Mouse (Mus musculus) urinary bladder, postnatal 25 days (tissue): Measurements from ENCODE around the gene Dcst1.

Source experiments
- DNase-seq: peaks from one replicate; pipeline ENCODE4 v3.0.0; 2022; ENCODE audit warnings: low spot score

Gene Dcst1

DNA sequence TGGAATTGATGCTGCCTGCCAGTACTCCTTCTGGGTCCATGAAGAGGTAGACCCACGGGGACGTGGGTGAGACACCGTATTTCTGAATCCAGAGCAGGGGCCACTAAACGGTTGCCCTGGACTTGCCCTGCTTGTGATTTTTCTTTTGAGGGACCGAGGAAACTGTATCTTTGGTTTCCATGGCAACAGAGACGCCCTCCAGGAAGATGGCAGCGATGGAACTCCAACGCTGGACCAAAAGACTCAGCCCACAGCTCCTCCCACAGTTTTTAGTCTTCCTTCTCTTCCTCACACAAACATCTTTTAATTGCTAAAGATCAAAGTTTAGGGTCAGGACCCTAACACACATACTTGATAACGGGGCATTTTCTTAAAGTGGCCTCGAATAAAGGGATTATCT, 33.0 kb downstream of the Dcst1 start:
- no peak for DNase-seq

DNA sequence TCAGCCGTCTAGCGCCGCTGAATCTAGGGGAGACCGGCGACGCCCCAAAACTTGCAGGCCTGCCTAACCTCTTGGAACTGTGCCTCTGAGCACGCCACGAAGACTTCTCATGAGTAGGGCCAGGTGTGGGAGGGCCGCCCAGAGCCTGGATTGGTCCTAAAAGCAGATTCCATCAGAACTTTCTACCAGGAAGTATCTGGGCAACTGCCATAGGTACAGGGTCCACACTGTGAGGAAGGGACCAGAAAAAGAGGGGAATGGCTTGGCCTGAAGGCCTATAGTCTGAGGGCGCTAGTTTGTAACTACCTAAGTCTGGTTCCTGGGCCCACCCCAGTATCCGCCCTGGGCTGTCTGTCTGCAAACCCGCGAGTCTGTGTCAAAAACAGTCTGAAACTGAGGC, 33.5 kb downstream of the Dcst1 start:
- no peak for DNase-seq

DNA sequence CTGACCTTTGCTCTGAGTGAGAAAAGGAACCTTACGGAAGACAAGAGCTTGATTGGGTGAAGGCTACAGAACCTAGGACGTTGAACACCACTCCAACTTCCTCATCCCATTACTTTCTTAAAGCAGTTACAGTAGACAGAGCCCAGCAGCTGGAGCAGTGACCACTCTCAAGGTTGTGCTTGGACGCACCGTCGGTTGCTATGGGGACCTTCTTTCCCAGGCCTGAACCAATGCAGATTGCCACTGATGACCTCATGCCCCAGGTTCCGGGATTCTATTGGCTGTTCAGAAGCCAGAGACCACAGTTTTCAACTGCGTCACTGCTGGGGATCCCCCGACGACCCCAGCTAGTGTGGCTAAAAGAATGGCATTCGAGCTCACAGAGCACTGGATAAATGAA, 34.1 kb downstream of the Dcst1 start:
- DNase-seq, result no peak

DNA sequence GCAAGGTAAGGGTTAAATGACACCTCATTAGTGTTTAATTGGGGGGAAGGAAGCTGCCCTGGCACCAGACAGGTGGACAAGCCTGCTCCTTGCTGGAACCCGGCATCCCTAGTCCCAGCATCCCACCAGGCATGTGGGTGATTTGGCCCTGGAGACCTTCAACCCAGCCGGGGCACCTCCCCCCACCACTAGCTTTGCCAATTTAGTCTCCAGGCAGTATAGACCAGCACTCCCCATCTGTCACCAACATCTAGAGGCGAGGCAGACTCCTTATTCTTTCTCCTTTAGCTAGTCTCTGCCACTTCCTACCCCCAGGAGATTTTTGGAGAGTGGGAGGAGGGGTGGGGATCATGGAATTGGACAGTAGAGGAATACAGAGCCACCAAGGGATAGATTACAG, 34.7 kb downstream of the Dcst1 start:
- no peak for DNase-seq

DNA sequence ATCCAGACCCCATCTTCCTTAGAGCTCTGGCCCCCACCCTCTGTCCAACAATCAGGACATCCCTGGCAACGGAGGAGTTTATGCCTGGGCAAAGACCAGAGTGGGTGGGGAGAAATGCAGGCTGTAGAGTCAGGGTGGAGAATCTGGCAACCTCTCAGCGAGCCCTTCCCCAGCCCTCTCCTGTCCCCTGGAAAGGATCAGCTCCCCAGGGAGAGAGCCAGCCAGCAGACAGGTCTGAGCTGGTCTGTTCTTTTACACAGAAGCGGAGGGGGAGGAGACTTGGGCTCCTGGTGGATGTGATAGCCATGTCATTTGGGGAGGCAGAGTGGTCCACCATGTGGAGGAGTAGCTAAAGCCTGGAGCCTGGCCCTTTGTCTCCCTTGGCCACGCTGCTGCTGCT, 36.4 kb downstream of the Dcst1 start:
- DNase-seq, result no peak

DNA sequence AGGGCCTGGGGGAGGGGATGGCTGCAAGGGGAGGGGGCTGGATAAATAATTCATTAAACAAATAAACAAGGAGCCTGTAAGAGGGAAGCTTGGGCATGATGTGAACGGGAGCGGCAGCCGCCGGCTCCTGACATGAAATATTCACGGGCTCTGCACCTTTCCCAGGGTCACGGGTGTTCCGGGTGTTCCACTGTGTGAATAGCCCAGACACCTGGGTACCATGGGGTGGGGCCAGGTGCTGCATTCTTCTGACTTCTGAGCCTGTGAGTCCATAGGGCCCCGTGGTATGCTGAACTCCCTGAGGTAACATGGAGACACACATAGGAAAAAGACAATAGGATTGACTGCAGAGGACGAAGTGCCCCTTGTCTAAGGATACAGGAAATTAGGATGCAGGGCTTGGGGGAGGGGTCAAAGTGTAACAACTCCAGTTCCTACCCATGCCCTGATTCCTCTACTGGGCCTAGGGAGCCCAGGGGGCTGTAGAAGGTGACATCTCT, 37.6 kb downstream of the Dcst1 start:
- DNase-seq, result no peak

DNA sequence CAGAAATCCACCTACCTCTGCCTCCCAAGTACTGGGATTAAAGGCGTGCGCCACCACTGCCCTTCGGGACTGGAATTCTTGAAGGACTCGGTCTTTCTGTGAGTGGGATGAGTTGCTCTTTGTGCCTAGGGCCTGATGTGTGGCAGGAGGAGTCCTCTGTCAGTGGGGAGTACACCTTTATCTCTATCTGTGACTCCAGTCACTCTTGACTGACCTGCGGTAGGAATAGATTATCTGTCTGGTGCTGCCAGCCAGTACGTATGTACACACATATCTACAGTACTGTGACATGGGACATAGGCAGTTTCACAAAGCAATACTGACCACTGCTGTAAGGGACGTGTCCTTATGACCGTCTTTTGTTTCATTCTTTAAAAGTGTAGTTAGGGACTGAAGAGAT, 39.2 kb downstream of the Dcst1 start:
- DNase-seq, result no peak

DNA sequence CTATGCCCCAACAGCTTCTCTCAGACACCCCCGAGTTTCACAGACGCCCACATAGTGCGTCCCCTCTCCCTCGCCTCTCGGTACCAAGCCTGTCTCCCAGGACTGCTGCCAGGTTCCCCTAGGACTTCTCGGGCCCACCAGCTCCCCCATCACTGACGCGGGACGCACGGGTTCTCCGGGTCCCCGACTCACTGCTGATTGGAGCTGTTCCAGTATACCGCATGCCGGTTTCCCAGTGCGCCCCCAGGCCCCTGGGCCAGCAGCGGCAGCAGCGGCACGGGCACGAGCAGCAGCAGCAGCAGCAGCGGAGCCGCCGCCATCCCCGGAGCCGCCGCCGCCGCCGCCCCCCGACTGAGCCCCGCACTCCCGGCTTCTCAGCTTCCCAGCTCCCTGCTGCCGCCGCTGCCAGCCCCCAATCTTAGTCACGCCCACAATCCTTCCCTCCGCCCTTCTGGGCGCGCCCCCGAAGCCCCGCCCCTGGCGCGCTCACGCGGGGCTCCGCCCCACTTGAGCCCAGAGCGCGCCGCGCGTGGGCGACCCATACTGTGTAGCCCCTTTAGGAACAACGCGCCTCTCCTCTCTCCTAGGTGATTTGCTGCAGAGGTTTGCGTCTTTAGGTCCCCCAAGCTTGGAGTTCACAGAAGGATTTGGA, 42.4 kb downstream of the Dcst1 start, which contains the start of gene Efna3:
TSS of gene Efna3 (minus strand) at position 452 of the 652 bp plus-strand sequence.
- DNase-seq, result peak; percentile 66

DNA sequence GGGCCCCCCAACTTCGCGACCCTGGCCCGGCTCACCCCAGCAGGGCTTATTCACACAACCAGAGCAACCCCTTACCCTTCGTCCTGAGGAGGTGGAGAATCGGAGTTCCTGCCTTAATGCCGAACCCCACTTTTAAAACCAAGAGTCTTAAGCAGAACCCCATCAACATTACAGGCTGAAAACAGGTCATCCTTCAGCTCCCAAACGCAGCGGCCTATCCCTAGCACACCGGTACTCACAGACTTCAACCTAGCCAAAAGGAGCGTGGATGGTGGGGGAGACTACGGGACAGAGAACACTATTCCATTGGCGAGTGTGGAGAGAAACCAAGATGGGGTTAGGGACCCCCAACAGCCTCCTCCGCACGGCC, 42.9 kb downstream of the Dcst1 start:
- DNase-seq, result no peak

DNA sequence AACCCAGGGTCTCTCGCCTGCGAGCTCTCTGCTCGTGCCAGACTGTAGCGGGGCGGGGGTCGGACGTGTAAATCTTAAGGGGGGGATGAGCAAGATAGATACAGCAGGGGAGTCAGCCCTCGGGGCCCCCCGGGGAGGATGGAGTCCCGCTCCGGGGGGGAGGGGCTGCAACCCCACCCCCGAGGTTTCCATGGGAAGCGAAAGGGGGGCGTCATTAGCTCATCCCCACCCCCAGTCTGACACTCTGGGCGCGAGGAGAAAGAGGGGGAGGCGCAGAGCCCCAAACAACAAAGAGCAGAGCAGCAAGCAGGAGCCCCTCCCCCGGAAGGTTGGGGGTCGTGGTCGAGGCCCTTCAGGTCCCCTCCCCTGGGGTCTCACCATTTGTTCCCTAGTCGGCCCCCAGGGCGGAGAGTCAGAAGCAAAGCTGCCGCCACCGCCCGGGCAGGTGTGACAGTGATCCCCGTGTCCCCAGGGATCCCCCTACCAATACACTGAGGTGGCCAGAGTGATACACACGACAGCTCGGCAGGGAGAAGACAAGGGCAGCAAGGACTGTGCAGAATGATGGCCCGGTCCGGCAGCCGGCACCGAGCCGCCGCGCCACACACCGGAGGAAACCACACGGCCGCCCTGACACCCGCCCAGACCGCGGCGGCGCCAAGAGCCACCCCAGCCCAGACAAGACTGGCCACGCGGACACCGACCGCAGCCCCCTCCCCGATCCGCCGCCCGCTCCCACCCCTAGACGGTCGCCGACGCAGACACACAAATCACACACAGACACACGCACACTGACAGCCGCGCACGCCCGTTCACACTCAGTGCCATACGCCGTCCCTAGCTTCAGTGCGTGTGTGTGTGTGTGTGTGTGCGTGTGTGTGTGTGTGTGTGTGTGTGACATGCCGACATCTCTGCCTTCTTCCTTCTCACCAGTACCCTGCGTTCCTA, 43.6 kb downstream of the Dcst1 start:
- DNase-seq, result no peak

DNA sequence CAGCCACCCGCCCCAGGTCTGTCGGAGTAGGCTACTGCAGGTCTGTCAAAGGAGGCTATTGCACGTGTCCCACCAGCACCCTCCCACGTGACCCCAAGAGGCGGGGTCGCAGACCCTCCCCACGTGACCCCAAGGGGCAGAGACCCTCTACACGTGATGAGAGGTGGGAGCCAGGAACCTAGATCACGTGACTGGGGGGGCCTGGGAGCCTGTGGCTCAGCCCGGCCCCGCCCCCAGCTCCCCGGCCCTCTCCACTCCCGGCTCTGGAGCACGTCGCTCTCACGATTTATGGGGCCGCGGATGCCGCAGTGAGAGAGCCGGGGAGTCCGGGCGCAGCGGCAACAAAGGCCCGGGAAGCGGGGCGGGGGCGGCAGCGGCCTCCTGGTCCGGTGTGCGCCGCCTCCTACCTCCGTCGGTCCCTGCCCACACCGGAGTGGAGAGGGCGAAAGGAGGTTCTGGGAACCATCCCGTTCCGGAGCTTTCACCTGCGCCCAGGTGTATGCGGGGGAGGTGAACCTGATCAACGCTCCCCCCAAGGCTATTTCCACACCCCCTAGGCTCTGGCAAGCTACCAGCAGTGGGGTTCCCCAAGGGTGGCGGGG, 44.4 kb downstream of the Dcst1 start:
- DNase-seq, result no peak

DNA sequence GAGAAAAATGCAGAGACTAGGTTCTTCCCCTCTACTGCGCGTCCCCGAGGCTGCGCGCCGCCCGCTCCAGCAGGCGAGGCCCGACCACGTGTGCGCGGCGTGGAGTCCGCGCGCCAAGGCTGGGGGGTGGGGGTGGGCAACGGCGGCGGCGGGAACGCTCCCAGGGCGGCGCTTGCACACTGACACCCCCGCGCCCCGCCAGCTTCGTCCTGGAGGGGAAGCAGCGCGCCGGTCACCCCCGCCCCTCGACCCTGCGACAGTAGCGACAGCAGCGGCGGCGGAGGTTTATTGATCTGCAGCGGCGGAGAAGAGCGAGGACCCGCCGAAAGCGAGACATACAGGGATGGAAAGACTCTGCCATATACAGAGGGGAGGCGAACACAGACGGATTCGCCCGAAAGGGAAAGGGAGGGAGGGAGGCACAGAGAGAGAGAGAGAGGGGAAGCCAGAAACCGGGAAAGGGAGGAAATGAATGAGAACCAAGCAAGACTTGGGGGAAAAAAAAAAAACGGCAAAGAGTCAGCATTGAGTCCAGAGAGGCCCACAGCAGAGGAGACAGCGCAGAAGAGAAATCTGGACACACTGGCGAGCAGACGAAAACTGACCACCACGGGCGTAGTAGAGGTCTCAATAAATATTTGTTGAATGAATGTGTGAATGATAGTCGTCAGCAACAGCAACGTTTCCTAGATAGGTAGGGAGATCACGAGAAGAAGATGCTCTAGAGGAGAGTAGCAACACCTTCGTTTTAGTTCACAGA, 45.3 kb downstream of the Dcst1 start:
- no peak for DNase-seq

DNA sequence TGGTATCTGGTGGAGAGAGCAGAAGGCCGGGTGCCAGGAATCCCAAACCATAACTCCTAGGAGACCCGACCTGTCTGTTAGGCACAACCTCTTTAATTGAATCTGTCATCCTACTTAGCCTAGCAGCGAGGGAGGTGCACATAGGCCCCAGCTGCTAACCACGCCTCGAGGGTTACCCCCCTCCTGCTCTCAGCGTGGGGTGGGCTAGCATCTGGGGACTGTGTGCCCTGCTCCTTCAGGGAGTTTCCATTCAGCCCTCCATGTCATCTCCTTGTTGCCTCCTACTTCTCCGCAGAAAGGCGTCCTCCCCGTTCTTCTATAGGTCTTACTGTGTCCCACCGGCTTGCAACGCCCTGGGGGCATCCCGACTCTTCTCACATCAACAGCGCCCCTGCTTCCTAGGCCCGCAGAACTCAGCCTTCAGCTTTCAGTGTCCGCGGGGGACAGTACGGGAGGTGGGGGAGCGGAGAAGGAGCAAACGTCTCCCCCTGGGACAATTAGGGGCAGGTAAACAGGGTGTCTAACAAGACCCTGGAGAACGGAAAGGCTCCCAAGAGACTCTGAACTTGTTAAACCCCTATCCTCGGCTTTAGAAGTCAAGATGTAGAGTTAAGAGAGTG, 46.0 kb downstream of the Dcst1 start:
- no peak for DNase-seq

DNA sequence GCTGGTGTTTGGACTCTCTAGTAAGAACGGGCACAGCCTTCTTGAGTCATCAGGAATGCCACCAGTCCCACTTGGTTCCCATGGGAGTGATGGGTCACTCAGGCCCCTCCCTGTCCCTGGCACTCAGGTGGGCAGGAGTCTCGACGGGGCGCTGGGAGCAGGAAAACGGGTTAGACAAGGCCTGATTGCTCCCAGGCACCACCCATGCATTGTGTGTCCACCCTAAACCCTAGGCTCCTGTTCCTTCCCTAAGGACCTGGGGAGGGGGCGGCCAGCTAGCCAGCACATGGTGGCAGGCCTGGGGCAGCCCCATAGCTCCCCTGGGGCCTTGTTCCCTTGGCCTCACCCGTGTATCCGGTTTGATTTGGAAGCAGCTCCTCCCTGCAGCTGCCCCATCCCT, 46.7 kb downstream of the Dcst1 start:
- DNase-seq, result no peak

DNA sequence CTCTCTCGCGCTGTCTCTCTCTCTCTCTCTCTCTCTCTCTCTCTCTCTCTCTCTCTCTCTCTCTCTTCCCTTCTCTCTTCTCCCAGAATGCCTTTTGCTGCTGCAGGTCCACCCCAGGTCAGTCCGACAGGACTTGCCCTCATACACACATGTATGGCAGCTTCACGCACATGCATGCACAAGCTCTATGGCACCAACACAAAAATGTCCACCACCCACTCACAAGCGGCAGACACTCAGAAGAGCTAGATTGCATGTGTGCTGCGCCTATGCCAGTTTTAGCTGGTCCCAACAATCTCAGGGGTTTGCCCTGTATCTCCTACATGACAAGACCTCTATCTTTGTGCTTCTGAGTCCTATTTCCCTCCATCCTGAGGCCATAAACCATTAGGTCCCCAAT, 47.8 kb downstream of the Dcst1 start:
- DNase-seq, result no peak

DNA sequence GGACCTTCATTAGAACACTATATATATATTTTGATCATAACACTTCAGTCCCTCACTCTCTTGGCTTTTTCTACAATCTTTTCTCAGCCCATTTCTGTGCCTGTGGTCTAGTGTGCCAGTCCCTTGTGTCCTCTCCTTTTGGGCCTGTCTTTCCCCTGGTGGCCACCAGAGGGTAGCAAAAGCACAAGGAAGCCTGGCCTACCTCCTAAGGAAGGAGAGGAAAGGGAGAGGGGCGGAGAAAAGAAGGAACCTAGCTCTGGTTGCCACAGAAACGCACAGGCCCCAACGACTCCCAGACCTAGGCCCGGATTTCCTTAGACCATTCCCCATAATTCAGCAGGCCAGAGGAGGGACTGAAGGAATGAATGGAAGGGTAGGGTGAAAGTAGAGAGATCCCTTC, 48.2 kb downstream of the Dcst1 start:
- DNase-seq, result peak; percentile 76

DNA sequence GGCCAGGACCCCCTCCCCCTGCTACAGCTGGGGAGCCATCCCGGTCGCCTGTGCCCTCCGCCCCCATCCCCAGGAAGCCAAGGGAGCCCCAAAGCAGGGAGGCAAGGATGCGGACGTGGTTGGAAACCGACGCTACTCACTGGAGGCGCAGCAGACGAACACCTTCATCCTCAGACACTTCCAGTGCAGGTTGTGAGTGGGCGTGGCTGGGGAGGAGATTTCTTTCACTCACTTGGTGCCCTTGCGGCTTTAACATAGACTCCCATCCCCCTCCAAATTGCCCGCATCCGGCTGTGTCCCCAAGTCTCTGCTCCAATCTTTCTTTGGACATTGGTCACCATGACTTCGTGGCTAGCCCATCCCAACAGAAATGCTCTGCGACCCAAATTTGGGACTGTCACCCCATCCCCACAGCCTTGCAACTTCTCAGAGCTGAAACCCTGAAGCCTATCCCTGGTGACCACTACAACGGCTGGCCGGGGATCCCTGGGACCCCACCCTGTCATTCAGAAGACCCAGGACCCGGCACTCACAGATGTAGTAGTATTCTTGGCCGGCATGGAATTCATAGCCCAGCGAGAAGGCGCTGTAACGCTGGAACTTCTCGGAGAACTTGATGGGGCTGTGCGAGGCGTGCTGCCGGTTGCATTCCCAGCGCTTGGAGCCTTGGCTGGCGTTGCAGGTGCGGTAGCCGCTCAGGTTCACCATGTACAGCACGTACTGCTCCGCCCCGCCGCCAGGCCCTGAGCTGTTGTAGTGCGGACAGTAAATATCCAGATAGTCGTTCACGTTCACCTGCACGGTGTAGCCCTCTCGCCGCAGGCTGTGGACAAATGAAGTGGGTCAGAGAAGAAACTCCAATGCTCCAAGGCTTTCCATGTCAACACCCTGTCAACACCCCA, 48.9 kb downstream of the Dcst1 start:
- DNase-seq, result no peak

DNA sequence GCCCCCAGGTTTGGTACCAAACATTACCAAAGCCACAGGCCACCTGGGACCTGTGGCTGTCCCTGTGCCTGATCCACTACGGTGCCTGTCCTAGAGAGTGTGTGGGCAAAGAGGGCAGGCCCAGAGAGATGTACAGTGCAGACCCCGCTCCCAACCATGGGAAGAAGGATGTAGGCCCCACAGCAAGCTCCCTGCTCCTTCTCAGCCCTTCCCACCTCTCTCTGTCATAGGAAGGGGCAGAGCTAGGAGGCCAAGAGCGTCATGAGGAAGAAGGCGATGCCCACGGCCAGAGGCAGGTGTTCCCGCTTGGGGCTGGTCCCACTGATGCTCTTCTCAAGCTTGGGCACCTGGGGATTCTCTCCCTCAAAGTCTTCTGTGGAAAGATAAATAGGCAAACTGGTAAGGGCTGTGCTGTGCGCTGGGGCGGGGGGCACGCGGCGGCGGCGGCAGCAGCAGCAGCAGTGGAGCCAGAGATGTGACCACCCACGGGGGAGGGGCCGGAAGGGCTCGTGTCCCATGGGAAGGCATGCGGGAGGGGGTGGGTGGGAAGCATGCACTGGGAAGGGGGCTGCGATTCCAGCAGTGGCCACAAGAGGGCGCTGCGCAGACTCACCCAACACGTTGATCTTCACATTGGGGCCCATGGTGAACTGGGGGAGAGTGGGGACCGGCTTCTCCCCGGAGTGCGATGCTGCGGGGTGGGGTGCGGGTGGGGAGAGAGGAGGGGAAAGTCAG, 49.7 kb downstream of the Dcst1 start:
- peak; percentile 70 for DNase-seq

DNA sequence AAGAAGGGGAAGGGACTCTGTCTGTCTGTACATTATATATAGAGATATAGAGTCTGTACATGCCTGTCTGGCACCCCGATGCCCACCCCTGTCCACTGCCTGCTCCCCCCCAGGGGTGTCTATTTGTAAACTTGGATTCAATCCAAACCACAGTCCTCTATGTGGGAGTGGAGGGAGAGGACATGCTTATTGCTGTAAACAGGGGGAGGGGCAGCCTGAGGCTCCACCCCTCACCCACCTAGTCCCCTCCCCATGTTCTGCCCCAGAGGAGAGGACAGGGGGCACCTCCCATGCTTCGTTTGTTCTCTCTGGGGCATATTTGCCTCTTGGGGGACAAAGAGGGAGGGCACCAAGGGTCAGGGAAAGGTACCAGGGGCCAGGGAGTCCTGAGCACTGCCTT, 50.3 kb downstream of the Dcst1 start:
- no peak for DNase-seq

DNA sequence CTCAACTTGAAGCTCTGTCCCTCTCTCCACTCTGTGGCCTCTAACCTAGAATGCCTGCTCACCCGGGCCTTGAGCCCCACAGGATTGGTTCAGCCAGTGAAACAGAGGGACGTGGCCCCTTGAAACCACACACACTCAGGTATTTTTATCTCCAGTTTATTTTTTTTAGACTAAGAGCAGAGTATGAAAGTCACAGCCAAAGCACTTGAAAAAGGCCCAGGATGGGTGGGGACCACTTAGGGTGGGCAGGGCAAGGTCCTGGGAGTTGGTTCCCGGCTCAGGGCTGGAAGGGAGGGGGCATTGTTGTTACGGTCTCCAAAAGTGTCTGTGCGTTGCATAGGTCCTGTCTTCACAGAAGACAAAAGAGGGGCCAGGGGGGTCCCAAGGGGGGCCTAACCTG, 50.7 kb downstream of the Dcst1 start:
- no peak for DNase-seq
